Mouse (Mus musculus) layer of hippocampus, postnatal 25 days (tissue): ENCODE measurements at regions not wholly inside any gene's neighbourhood (a gene's known extent, or its start where the extent isn't known, plus 50 kb on each side); places are given as distances from the start of the nearest gene placed in this dataset.

ENCODE experiments used
- microRNA-seq, 2 experiments: library from miRNA; unstranded; fragments of <30 nt; microRNA quantifications; one replicate each; pipeline ENCODE4 v1.2.0; 2021

Small RNA genes in the stretch of these regions (microRNA-seq; reads per million reads assigned to microRNA genes)
- gene Gm44361: 0 reads per million in 2 experiments
